Mouse (Mus musculus): ENCODE results near the gene Nr2c1.

- TF ChIP-seq CTCF (IDR thresholded peaks at IDR 0.05; ENCODE audit: extremely low read depth, insufficient read depth, insufficient read length, insufficient replicate concordance): no peak
- no peak for TF ChIP-seq POLR2A (IDR thresholded peaks at IDR 0.05; ENCODE audit: low read depth, low read length)
Observed at GRCm38 (mm10) chr10:94142427-94142826, 5.4 kb upstream of the Nr2c1 start.

All from spleen, adult 2 months (tissue).